Mouse (Mus musculus) midbrain, postnatal 0 days (tissue): ENCODE data around the gene Cenpi. TPM values are rescaled to one million over a fixed set of nuclear protein-coding genes. Genes with fewer than 3 reads are reported as not detected.

ENCODE experiments used
- ATAC-seq: fragments of 200-750 bp; cut with Nextera tagmentation; 2 replicates; pipeline ENCODE4 v1.8.0; 2017; ENCODE audit warnings: moderate number of reproducible peaks, mild to moderate bottlenecking, moderate TSS enrichment, moderate library complexity; ENCODE audit not compliant: low FRiP score
- DNase-seq: peaks from one replicate; pipeline ENCODE4 v3.0.0-alpha.2; 2015; ENCODE audit warnings: low spot score
- H3K27ac ChIP-seq: fragments of 300-500 bp; sonication (generic); 2 replicates; pipeline ENCODE4 v1.5.1; 2014; ENCODE audit warnings: low read depth, mild to moderate bottlenecking, low read length, mixed read lengths
- H3K27me3 ChIP-seq: fragments of 300-500 bp; sonication (generic); 2 replicates; pipeline ENCODE4 v1.6.1; 2014; ENCODE audit warnings: low read length, control low read depth, mixed read lengths; ENCODE audit not compliant: insufficient read depth
- H3K36me3 ChIP-seq: fragments of 300-500 bp; sonication (generic); 2 replicates; pipeline ENCODE4 v1.6.1; 2014; ENCODE audit warnings: low read length, control low read depth, mixed read lengths; ENCODE audit not compliant: insufficient read depth
- H3K4me1 ChIP-seq: fragments of 300-500 bp; sonication (generic); 2 replicates; pipeline ENCODE4 v1.6.1; 2014; ENCODE audit warnings: mild to moderate bottlenecking, control low read depth, antibody characterized with exemption, low read length, mixed read lengths; ENCODE audit not compliant: insufficient read depth
- H3K4me2 ChIP-seq: fragments of 300-500 bp; sonication (generic); 2 replicates; pipeline ENCODE4 v1.6.1; 2014; ENCODE audit warnings: low read depth, mild to moderate bottlenecking, low read length, mixed read lengths; ENCODE audit not compliant: poor library complexity, severe bottlenecking
- H3K4me3 ChIP-seq: fragments of 300-500 bp; sonication (generic); 2 replicates; pipeline ENCODE4 v1.5.1; 2014; ENCODE audit warnings: low read depth, mild to moderate bottlenecking, low read length, moderate library complexity
- H3K9ac ChIP-seq: fragments of 300-500 bp; sonication (generic); replicated peaks from 2 replicates; pipeline ENCODE4 v1.6.1; 2014; ENCODE audit warnings: mild to moderate bottlenecking, low read length, moderate library complexity, mixed read lengths; ENCODE audit not compliant: poor library complexity, severe bottlenecking
- H3K9me3 ChIP-seq: fragments of 300-500 bp; sonication (generic); 2 replicates; pipeline ENCODE4 v1.6.1; 2016; ENCODE audit warnings: low read length, control low read depth
- CTCF ChIP-seq: IDR thresholded peaks from 2 replicates; pipeline ENCODE4 v1.5.1; 2016; ENCODE audit warnings: antibody characterized with exemption, mild to moderate bottlenecking
- WGBS: fragments of 180-500 bp; shearing (Covaris S2); extraction: QIAGEN DNeasy Blood & Tissue Kit; methylation state at CpG from one replicate; pipeline ENCODE4 v1.1.7; 2014; 5-methylcytosine and 5-hydroxymethylcytosine counted together
- polyA plus RNA-seq: library from polyadenylated mRNA; unstranded; fragments of >200 nt; fragmentation: Nextera tagmentation; extraction: Ambion mirVana; gene quantifications from 2 replicates; pipeline ENCODE4 v1.2.1, GENCODE M21; 2015
- total RNA-seq: library from RNA; depleted of rRNA; stranded (reverse); fragments of >200 nt; gene quantifications from 2 replicates; pipeline ENCODE4 v1.2.3, GENCODE M21; 2014; rRNA removed

Gene Cenpi
- total and polyA plus RNA-seq, 2 experiments from 2014 or later, result 2.8 to 3.8 TPM

DNA sequence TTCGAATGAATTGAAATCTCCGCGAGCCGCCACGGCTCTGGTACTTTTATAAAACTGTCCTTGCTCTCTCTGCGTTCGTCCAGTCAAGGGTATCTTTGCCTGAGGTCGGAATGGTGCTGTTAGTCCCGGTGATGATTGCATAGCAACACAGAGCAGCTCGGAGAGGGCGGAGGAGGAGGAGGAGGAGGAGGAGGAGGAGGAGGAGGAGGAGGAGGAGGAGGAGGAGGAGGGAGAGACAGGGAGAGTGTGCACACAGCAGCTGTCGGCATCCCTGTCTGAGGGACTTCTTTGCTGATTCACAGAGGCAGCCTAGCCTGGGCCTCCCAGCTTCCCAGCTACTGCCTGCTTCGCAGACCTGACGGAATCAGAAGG lies 96.7 kb downstream of the Cenpi start:
- peak; percentile 44 for ATAC-seq
- H3K36me3 ChIP-seq, result no peaks in the 10 kb centered on the region
- no peaks in the 10 kb centered on the region for H3K27me3 ChIP-seq
- H3K9me3 ChIP-seq, result no peaks in the 10 kb centered on the region
- H3K4me3 ChIP-seq, result peak overlapping the region; percentile 37
- TF ChIP-seq CTCF, result no peak
- peak; percentile 14 for DNase-seq
- H3K27ac ChIP-seq, result peak overlapping the region; percentile 63
- WGBS, result 28% methylated on average over 10 of the region's 14 CpGs
- H3K4me1 ChIP-seq, result no peaks in the 10 kb centered on the region
- peak overlapping the region; percentile 55 for H3K4me2 ChIP-seq
- H3K9ac ChIP-seq, result peak overlapping the region; percentile 51; the same call in 1 of the 2 replicates

DNA sequence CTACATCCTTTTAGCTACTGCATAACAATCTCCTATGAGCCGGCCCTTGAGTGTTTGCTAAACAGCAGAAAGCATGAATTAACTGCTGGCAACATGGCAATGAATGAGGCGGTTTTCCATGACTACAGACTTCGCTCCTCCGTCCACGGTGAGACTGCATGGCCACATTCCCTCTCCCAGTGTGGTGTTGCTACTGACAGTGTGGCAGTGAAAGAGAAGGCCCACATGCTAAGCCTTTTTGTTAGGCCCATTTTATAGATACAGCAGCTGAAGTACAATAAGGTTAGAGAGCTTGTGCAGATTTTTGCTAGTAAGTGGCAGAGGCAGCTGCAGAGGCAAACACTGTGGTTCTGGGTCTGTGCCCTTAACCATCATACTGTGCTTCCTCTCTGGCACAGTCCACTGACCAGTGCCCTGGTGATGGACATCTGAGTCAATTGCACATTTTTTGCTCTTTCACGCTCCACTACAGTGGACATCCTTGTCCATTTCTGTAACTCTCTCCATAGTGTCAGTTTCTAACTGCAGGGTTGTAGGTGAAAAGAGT lies 101.5 kb downstream of the Cenpi start:
- H3K27me3 ChIP-seq, result no peaks in the 10 kb centered on the region
- no peak overlapping the region for H3K4me3 ChIP-seq
- DNase-seq (peak; percentile 51), ATAC-seq (peak; percentile 43)
- H3K9me3 ChIP-seq, result no peaks in the 10 kb centered on the region
- H3K9ac ChIP-seq, result no peak overlapping the region
- WGBS, result 67% methylated on average over 6 of the region's 6 CpGs
- H3K4me2 ChIP-seq, result no peak overlapping the region
- no peak overlapping the region for H3K27ac ChIP-seq
- no peaks in the 10 kb centered on the region for H3K4me1 ChIP-seq
- no peak for TF ChIP-seq CTCF
- no peaks in the 10 kb centered on the region for H3K36me3 ChIP-seq

DNA sequence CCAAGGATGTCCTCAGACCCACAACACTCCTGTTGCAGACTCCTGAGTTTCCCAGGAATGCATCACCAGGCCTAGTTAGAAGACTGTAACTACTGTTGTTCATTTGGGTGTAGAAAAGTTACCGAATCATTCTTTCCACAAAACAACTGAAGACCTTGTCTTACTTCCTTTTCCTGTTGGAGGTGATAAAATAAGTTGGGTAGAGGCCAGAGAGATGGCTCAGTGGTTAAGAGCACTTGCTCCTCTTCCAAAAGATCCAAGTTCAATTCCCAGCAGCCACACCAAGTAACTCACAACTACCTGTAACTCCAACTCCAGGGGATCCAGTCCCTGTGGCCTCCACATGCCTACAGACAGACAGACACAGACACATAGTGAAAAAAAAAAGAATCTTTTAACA lies 104.2 kb downstream of the Cenpi start:
- H3K27me3 ChIP-seq, result no peaks in the 10 kb centered on the region
- TF ChIP-seq CTCF, result no peak
- H3K36me3 ChIP-seq, result no peaks in the 10 kb centered on the region
- H3K27ac ChIP-seq, result no peak overlapping the region
- H3K9ac ChIP-seq, result no peak overlapping the region
- DNase-seq (no peak), ATAC-seq (no peak)
- no peak overlapping the region for H3K4me2 ChIP-seq
- H3K4me1 ChIP-seq, result no peaks in the 10 kb centered on the region
- no peaks in the 10 kb centered on the region for H3K9me3 ChIP-seq
- no peak overlapping the region for H3K4me3 ChIP-seq
- WGBS, result 86% methylated on average over 1 of the region's 1 CpGs

Other genes starting within 250 kb of the Cenpi start
- 89.2 and 106 TPM in 2 replicates for gene Cstf2, start 248.9 kb upstream of the Cenpi start, total RNA-seq
- gene Cstf2, start 248.9 kb upstream of the Cenpi start, polyA plus RNA-seq, result 52.7 and 53.0 TPM in 2 replicates
- gene Xkrx, start 146.0 kb upstream of the Cenpi start, total RNA-seq, result 0.05 and 0.24 TPM in 2 replicates
- 0.79 and 0.98 TPM in 2 replicates for gene Xkrx, start 146.0 kb upstream of the Cenpi start, polyA plus RNA-seq
- not detected in 2 replicates for gene Arl13a, start 120.6 kb upstream of the Cenpi start, total RNA-seq
- gene Arl13a, start 120.6 kb upstream of the Cenpi start, polyA plus RNA-seq, result not detected in 2 replicates
- gene Nox1, start 86.1 kb upstream of the Cenpi start, total RNA-seq, result 0.57 and 1.4 TPM in 2 replicates
- 0.16 and 0.26 TPM in 2 replicates for gene Nox1, start 86.1 kb upstream of the Cenpi start, polyA plus RNA-seq
- 4.8 and 6.6 TPM in 2 replicates for gene Trmt2b, start 31.1 kb upstream of the Cenpi start, total RNA-seq
- 4.0 and 4.5 TPM in 2 replicates for gene Trmt2b, start 31.1 kb upstream of the Cenpi start, polyA plus RNA-seq
- gene Tmem35a, start 12.9 kb upstream of the Cenpi start, total RNA-seq, result 138 and 151 TPM in 2 replicates
- 109 and 112 TPM in 2 replicates for gene Tmem35a, start 12.9 kb upstream of the Cenpi start, polyA plus RNA-seq
- 37.2 and 38.3 TPM in 2 replicates for gene Drp2, start 96.5 kb downstream of the Cenpi start, total RNA-seq
- 8.3 and 9.5 TPM in 2 replicates for gene Drp2, start 96.5 kb downstream of the Cenpi start, polyA plus RNA-seq
- not detected in 2 replicates for gene Taf7l, start 168.4 kb downstream of the Cenpi start, total RNA-seq
- gene Taf7l, start 168.4 kb downstream of the Cenpi start, polyA plus RNA-seq, result 0.09 and 0.23 TPM in 2 replicates
- gene Timm8a1, start 233.8 kb downstream of the Cenpi start, total RNA-seq, result 5.3 and 11.7 TPM in 2 replicates
- 35.2 and 37.4 TPM in 2 replicates for gene Timm8a1, start 233.8 kb downstream of the Cenpi start, polyA plus RNA-seq